Mouse (Mus musculus): ENCODE measurements at regions not wholly inside any gene's neighbourhood (a gene's known extent, or its start where the extent isn't known, plus 50 kb on each side); places are given as distances from the start of the nearest gene placed in this dataset.

- no peak for ATAC-seq (replicated peaks)
- Histone ChIP-seq H3K36me3 (no peaks in the 10 kb centered on the region), H3K9ac (replicated peaks) (no peak overlapping the region), H3K4me1 (no peaks in the 10 kb centered on the region), H3K9me3 (no peaks in the 10 kb centered on the region), H3K27ac (replicated peaks) (no peak overlapping the region), H3K4me2 (replicated peaks) (no peak overlapping the region), H3K27me3 (no peaks in the 10 kb centered on the region), H3K4me3 (no peak overlapping the region)
- whole genome bisulfite sequencing: 81% methylated on average over 8 of the region's 8 CpGs
Observed at GRCm38 (mm10) chr3:148650241-148650640, 340.1 kb downstream of the Adgrl2 start.

GRCm38 (mm10) chr3:148644924-148645323 is 345.4 kb downstream of the Adgrl2 start:
- WGBS: 93% methylated on average over 5 of the region's 5 CpGs
- H3K4me2 ChIP-seq (replicated peaks): no peak overlapping the region
- H3K27ac ChIP-seq (replicated peaks): no peak overlapping the region
- H3K36me3 ChIP-seq: no peaks in the 10 kb centered on the region
- no peak for ATAC-seq (replicated peaks)
- no peaks in the 10 kb centered on the region for H3K4me1 ChIP-seq
- H3K9me3 ChIP-seq: no peaks in the 10 kb centered on the region
- H3K4me3 ChIP-seq: no peak overlapping the region
- H3K27me3 ChIP-seq: no peaks in the 10 kb centered on the region
- H3K9ac ChIP-seq (replicated peaks): no peak overlapping the region

GRCm38 (mm10) chr3:148641581-148641980 is 348.8 kb downstream of the Adgrl2 start:
- Histone ChIP-seq H3K4me1 (no peaks in the 10 kb centered on the region), H3K9ac (replicated peaks) (no peak overlapping the region), H3K4me3 (no peak overlapping the region), H3K27me3 (no peaks in the 10 kb centered on the region), H3K4me2 (replicated peaks) (no peak overlapping the region), H3K27ac (replicated peaks) (no peak overlapping the region), H3K36me3 (no peaks in the 10 kb centered on the region), H3K9me3 (no peaks in the 10 kb centered on the region)
- 53% methylated on average over 3 of the region's 3 CpGs for WGBS
- ATAC-seq (replicated peaks): no peak

GRCm38 (mm10) chr3:148640680-148641101 is 349.7 kb downstream of the Adgrl2 start:
- ATAC-seq (replicated peaks): no peak
- H3K36me3 ChIP-seq: no peaks in the 10 kb centered on the region
- no peak overlapping the region for H3K27ac ChIP-seq (replicated peaks)
- 73% methylated on average over 3 of the region's 3 CpGs for WGBS
- H3K27me3 ChIP-seq: no peaks in the 10 kb centered on the region
- no peak overlapping the region for H3K4me3 ChIP-seq
- H3K9ac ChIP-seq (replicated peaks): no peak overlapping the region
- no peak overlapping the region for H3K4me2 ChIP-seq (replicated peaks)
- no peaks in the 10 kb centered on the region for H3K9me3 ChIP-seq
- no peaks in the 10 kb centered on the region for H3K4me1 ChIP-seq

GRCm38 (mm10) chr3:148635101-148635500 is 355.3 kb downstream of the Adgrl2 start:
- Histone ChIP-seq H3K4me1 (peaks cover 6% of the 10 kb centered on the region; the same call in 1 of the 2 replicates), H3K9ac (replicated peaks) (no peak overlapping the region), H3K27ac (replicated peaks) (no peak overlapping the region), H3K27me3 (no peaks in the 10 kb centered on the region), H3K9me3 (no peaks in the 10 kb centered on the region), H3K4me2 (replicated peaks) (no peak overlapping the region), H3K36me3 (no peaks in the 10 kb centered on the region), H3K4me3 (no peak overlapping the region)
- ATAC-seq (replicated peaks): no peak
- 89% methylated on average over 4 of the region's 4 CpGs for WGBS

- H3K4me2 ChIP-seq (replicated peaks): no peak overlapping the region
- H3K27me3 ChIP-seq: no peaks in the 10 kb centered on the region
- no peaks in the 10 kb centered on the region for H3K36me3 ChIP-seq
- WGBS: 66% methylated on average over 3 of the region's 3 CpGs
- no peak overlapping the region for H3K9ac ChIP-seq (replicated peaks)
- H3K9me3 ChIP-seq: no peaks in the 10 kb centered on the region
- H3K4me3 ChIP-seq: no peak overlapping the region
- no peak overlapping the region for H3K27ac ChIP-seq (replicated peaks)
- peaks cover 6% of the 10 kb centered on the region; the same call in 1 of the 2 replicates for H3K4me1 ChIP-seq
- ATAC-seq (replicated peaks): no peak
Observed at GRCm38 (mm10) chr3:148634352-148634751, 356.0 kb downstream of the Adgrl2 start.

GRCm38 (mm10) chr3:148633291-148633690 is 357.1 kb downstream of the Adgrl2 start:
- ATAC-seq (replicated peaks): no peak
- 95% methylated on average over 6 of the region's 6 CpGs for WGBS
- Histone ChIP-seq H3K27ac (replicated peaks) (no peak overlapping the region), H3K9me3 (no peaks in the 10 kb centered on the region), H3K27me3 (no peaks in the 10 kb centered on the region), H3K9ac (replicated peaks) (no peak overlapping the region), H3K4me3 (no peak overlapping the region), H3K4me2 (replicated peaks) (no peak overlapping the region), H3K36me3 (no peaks in the 10 kb centered on the region), H3K4me1 (peaks cover 6% of the 10 kb centered on the region; the same call in 1 of the 2 replicates)

- Histone ChIP-seq H3K36me3 (no peaks in the 10 kb centered on the region), H3K4me3 (no peak overlapping the region), H3K9ac (replicated peaks) (no peak overlapping the region), H3K4me1 (peaks cover 6% of the 10 kb centered on the region; the same call in 1 of the 2 replicates), H3K4me2 (replicated peaks) (no peak overlapping the region), H3K9me3 (no peaks in the 10 kb centered on the region), H3K27me3 (no peaks in the 10 kb centered on the region), H3K27ac (replicated peaks) (no peak overlapping the region)
- WGBS: 89% methylated on average over 2 of the region's 2 CpGs
- ATAC-seq (replicated peaks): no peak
Observed at GRCm38 (mm10) chr3:148632449-148632848, 357.9 kb downstream of the Adgrl2 start.

- Histone ChIP-seq H3K4me3 (no peak overlapping the region), H3K4me2 (replicated peaks) (peak overlapping the region; percentile 12; the same call in 1 of the 2 replicates), H3K36me3 (no peaks in the 10 kb centered on the region), H3K9ac (replicated peaks) (no peak overlapping the region), H3K27ac (replicated peaks) (no peak overlapping the region), H3K9me3 (no peaks in the 10 kb centered on the region), H3K4me1 (peaks cover 6% of the 10 kb centered on the region; the same call in 1 of the 2 replicates), H3K27me3 (no peaks in the 10 kb centered on the region)
- 23% methylated on average over 18 of the region's 18 CpGs for WGBS
- no peak for ATAC-seq (replicated peaks)
Observed at GRCm38 (mm10) chr3:148631415-148632192, 358.8 kb downstream of the Adgrl2 start.

GRCm38 (mm10) chr3:148630865-148631264 is 359.5 kb downstream of the Adgrl2 start:
- ATAC-seq (replicated peaks): no peak

GRCm38 (mm10) chr3:148614971-148615671 is 375.2 kb downstream of the Adgrl2 start:
- no peak overlapping the region for H3K9ac ChIP-seq (replicated peaks)
- no peaks in the 10 kb centered on the region for H3K9me3 ChIP-seq
- 48% methylated on average over 9 of the region's 9 CpGs for WGBS
- H3K4me3 ChIP-seq: no peak overlapping the region
- peaks cover 3% of the 10 kb centered on the region for H3K4me1 ChIP-seq
- H3K36me3 ChIP-seq: no peaks in the 10 kb centered on the region
- no peak for ATAC-seq (replicated peaks)
- no peak overlapping the region for H3K4me2 ChIP-seq (replicated peaks)
- H3K27ac ChIP-seq (replicated peaks): no peak overlapping the region
- no peaks in the 10 kb centered on the region for H3K27me3 ChIP-seq

More at GRCm38 (mm10) chr3:148630865-148631264, 359.5 kb downstream of the Adgrl2 start:
- H3K4me1 ChIP-seq: peaks cover 6% of the 10 kb centered on the region; the same call in 1 of the 2 replicates
- no peak overlapping the region for H3K9ac ChIP-seq (replicated peaks)
- H3K36me3 ChIP-seq: no peaks in the 10 kb centered on the region
- no peak overlapping the region for H3K4me2 ChIP-seq (replicated peaks)
- 77% methylated on average over 7 of the region's 7 CpGs for WGBS
- no peaks in the 10 kb centered on the region for H3K27me3 ChIP-seq
- no peaks in the 10 kb centered on the region for H3K9me3 ChIP-seq
- H3K27ac ChIP-seq (replicated peaks): no peak overlapping the region
- no peak overlapping the region for H3K4me3 ChIP-seq

- ATAC-seq (replicated peaks): 0 out of 2 replicates have a peak, but pooled peaks have one; percentile 57
- Histone ChIP-seq H3K27ac (replicated peaks) (no peak overlapping the region), H3K4me1 (peaks cover 3% of the 10 kb centered on the region), H3K4me3 (no peak overlapping the region), H3K9ac (replicated peaks) (no peak overlapping the region), H3K4me2 (replicated peaks) (no peak overlapping the region), H3K36me3 (no peaks in the 10 kb centered on the region), H3K9me3 (no peaks in the 10 kb centered on the region), H3K27me3 (no peaks in the 10 kb centered on the region)
- 49% methylated on average over 3 of the region's 3 CpGs for WGBS
Observed at GRCm38 (mm10) chr3:148613443-148613842, 376.9 kb downstream of the Adgrl2 start.
